Mouse (Mus musculus) B cell, adult 2 months (primary cell): ENCODE measurements around the gene Fgfr2.
"Not testable (repeated sequence)": the region's sequence is repeated elsewhere in the genome, so short reads cannot be mapped to it uniquely, and the experiment has no call there.

Experiments used
- DNase-seq, 2 experiments: peaks; one replicate each; pipeline ENCODE4 v3.0.0; 2022

Fgfr2 gene

GRCm38 (mm10) chr7:130636274-130636673 lies 2486.9 kb downstream of the Fgfr2 start:
- no peak for DNase-seq

DNA sequence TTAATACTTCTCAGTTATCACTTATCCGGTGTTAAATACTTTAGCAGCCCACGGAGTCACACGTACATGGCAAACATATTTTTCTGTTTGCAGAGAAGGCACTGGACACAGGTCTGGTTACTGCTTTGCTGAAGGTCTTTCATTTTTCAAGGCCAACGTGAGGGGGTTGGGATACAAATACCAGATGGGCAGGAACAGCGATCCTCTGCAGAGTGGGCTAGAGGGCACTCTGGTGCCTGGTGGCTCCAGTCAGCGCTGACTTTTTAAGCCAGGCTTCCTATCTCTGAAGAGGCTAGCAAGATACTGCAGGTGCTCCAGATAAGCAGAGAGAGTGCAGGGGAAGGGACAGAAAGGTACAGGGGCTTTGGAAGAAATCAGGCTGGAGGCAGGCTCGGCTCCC lies 2487.9 kb downstream of the Fgfr2 start:
- DNase-seq: no peak

DNA sequence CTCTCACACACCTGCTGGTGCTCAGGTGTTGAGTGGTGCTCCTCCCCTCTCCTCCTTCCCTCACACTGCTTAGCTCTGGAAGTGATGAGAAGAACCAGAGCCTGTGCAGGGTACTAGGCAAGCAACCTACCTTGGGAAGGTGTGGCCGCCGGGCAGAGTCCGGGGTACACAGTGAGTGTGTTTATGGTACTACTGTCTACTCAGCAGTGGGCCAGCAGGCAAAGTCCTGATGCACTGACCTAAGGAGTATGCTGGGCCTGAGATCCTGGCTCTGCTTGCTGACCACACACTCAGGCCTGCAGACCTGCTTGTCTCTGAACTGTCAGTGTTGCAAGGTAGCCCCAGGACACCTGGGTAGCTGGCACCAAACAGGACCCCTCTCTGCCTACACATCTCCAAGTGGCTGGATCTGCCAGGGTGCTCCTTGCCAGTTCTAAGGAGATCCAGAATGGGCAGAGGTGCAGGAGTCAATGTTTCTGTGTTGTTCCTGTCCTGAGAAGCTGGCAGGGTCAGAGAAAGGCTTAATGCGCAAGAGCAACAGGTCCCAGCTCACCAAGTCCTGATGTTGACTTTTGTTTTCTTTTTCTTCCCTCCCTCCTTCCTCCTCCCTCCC lies 2488.8 kb downstream of the Fgfr2 start:
- no peak for DNase-seq

GRCm38 (mm10) chr7:130632379-130632732 lies 2490.8 kb downstream of the Fgfr2 start:
- DNase-seq: no peak

- peak; percentile 20 to 21 for DNase-seq
Measured at GRCm38 (mm10) chr7:130631553-130632378, 2491.4 kb downstream of the Fgfr2 start.

DNA sequence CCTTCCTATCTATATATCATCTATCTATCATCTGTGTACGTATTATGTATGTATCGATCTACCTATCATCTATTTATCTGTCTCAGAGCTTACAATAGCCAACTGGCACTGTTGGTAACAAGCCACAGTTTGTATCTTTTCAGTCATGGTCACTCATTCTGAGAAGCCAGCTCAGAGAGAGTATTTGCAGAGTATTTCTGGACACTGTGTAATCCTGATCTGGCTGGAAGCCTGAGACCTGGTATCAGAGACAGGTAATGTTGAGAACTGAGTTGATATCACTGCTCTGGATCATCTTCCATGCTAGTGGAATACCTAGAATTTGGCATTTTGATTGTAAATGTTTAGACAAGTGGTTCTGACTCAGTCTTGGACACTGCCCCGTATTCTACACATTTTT lies 2492.2 kb downstream of the Fgfr2 start:
- no peak for DNase-seq

DNA sequence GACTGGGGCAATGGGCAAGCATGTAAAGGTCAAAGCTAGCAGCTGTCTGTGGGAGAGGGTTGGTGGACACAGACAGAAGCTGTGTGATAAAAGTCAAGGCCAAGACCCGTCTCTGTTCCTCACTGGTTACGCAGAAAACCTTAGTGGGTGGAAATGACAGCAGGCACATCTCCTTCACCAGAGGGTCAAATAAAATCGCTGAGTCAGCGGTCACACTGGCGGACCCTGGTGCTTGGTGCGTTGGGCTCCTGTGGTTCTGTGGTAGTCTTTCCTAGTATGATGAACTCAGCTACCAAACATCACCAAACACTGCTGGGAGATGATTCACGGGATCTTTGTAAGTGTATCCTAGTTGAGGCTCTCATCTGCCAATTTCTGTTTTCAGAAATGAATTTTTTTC lies 2493.2 kb downstream of the Fgfr2 start:
- DNase-seq: no peak

- DNase-seq: no peak
Measured at GRCm38 (mm10) chr7:130628601-130629000, 2494.5 kb downstream of the Fgfr2 start.

- DNase-seq: no peak
Measured at GRCm38 (mm10) chr7:130625361-130625760, 2497.8 kb downstream of the Fgfr2 start.

- DNase-seq: no peak
Measured at GRCm38 (mm10) chr7:130624299-130624698, 2498.9 kb downstream of the Fgfr2 start.

- no peak for DNase-seq
Measured at GRCm38 (mm10) chr7:130622359-130622758, 2500.8 kb downstream of the Fgfr2 start.

DNA sequence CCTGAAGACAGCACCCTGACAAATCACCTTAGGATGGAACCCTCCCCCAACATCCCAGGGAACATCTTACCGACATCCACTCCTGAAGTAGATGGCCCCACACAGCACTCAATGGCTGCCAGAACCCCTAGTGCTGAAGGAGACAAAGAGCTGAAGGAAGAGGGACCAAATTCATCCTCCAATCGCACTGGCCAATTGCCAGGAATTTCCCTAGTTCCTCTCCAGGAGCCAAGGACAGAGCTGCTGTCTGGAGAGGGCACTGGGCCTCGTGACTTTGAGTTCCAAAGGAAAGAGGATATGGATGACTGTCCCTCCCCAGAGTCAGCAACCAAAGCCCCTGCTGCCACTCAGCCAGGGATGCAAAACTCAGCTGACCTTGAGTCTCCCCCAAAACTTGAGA lies 2501.2 kb downstream of the Fgfr2 start:
- no peak for DNase-seq

DNA sequence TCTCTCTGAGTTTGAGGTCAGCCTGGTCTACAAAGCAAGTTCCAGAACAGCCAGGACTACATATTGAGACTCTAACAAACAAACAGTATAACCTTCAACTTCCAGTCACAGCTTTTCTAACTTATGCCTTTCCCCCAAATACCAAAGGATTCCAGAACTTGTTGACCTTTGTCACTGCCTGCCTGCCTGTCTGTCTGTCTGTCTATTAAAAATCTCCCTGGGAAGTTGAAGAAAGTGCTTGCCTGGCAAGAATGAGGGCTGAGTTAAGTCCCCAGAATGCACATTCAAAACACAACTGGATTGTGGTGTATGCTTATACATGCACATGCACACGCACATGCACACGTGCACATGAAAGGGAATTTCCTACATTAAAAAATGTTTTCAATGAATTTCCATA lies 2502.1 kb downstream of the Fgfr2 start:
- no peak for DNase-seq

- DNase-seq: no peak
Measured at GRCm38 (mm10) chr7:130617591-130617990, 2505.6 kb downstream of the Fgfr2 start.

DNA sequence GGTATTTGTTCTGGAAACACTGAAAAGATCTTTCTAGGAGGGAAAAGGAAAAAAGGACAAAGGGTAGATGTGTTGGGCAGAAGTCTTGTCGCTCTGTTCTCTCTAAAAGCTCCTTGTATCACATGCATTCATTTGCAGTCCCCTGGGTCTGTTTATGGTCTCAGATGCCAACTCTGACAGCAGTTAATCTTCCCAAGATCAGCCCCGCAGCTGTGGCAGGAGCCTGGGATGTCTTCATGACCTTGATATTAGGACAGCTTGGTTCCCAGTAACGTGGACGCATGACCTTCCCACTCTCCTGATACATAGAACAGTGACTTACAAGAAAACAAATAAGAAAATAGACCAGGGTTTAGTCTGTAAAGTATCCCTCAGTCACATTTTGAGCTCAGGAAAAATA lies 2509.2 kb downstream of the Fgfr2 start:
- no peak for DNase-seq

GRCm38 (mm10) chr7:130606958-130607357 lies 2516.2 kb downstream of the Fgfr2 start:
- DNase-seq: no peak

GRCm38 (mm10) chr7:130605111-130605510 lies 2518.0 kb downstream of the Fgfr2 start:
- peak in 1 of 2 experiments; percentile 4 for DNase-seq

DNA sequence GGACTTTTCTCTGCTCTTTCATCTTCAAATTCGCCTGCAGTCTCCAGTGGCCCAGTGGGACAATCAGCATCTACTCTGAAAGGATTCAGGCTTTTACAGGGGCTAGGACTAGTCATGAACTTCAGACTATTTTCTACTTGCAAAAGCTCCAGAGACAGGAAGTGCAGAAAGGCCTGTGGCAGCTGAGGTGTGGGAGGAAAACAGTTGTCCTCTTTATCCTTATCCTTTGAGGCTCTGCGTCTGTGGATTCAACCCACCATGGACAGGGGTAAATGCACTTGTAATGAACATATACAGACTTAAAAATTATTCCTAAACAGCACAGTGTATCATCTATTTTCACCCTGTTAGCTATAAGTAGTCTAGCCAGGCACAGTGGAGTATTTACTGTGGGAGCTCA lies 2518.8 kb downstream of the Fgfr2 start:
- DNase-seq: no peak

GRCm38 (mm10) chr7:130603556-130603955 lies 2519.6 kb downstream of the Fgfr2 start:
- no peak for DNase-seq

GRCm38 (mm10) chr7:130602804-130603203 lies 2520.3 kb downstream of the Fgfr2 start:
- no peak for DNase-seq

GRCm38 (mm10) chr7:130600546-130600945 lies 2522.6 kb downstream of the Fgfr2 start:
- no peak for DNase-seq

- no peak for DNase-seq
Measured at GRCm38 (mm10) chr7:130600074-130600473, 2523.1 kb downstream of the Fgfr2 start.

DNA sequence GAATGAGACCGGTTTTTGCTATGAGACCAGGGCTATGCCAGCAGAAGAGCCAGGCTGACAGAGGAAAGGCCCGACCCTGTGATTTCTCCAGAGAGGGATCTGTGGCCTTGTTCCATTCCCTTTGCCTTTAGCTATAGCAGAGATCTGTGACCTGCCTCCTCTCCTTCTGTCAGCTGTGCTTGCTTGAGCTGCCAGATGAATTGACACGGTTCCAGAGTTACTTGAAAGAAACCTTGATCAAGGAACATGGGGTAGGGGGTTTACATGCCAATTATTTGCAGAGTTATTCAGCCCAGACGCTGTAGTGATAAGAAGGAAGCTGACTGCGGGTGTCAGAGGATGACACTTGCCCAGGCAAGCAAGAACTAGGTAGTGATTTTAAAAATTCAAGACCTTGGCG lies 2525.6 kb downstream of the Fgfr2 start:
- DNase-seq: no peak

DNA sequence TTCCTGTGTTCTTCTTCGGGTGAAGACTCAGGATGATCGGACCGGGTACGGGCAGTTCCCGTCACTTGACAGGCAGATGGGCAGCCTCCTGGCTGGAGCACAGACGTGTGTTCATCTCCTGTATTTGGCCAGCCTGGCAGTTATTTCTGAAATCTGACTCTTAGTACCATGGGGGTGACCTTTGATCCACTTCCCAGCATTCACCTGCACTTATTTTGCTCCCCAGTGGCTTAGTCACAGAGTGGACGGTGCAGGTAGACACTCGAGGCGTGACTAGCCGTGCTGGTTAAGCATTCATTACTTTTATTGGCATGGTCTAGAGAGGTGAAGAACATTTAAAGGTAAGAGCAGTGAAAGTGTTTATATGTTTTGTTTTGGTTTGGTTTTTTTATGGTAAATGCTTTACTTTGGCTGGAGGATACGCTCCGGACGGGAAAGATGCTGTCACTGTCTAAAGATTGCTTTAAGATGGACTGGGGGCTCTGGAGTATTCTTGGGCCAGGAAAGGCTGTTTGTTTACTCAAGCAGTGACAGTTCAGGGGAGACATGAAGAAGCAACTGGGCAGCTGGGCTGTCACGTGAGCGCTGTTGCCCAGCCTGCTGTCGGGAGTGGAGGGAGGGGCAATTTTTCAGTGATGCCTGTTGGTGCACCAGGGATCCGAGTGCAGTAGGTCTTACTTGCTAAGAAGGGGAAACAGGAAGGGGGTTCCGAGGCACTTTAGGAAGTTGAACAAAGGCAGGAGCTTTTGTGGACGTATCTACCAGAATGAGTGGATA lies 2526.9 kb downstream of the Fgfr2 start:
- DNase-seq: not testable (repeated sequence)
